Mouse (Mus musculus) layer of hippocampus, adult 9-11 months (tissue): ENCODE data around the gene Gm20388.

ENCODE experiments used
- DNase-seq: peaks from one replicate; pipeline ENCODE4 v3.0.0; 2022

The Gm20388 gene

DNA sequence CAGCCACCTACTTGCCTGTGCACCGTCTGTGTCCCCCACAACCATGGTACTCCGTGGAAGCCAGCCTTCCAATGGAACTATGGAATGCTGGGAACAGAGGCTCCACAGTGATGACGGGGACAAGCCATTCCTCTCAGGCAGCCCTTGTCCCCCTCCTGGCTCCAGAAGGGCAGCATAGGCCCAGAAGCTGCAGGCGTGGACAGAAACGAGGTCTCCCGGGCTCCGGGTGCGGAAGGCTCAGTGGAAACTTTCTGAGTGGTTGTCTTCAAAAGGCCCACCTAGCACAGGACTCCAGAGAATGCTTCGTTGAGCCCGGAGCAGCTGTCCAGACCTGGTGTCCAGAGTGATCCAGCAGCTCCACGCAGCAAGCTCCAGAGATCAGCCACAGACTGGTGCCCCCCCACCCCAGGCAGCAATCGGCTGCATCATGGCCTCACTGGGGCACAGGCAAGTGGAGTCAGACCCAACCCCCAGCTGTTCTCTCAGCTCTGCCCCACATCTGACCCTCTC, 1633.7 kb downstream of the Gm20388 start, which contains the start of gene 1700018B08Rik:
Gene 1700018B08Rik, minus strand, starts transcription at position 45 of the 510 bp plus-strand sequence.
- no peak for DNase-seq

- no peak for DNase-seq
These were observed 1634.3 kb downstream of the Gm20388 start for GRCm38 (mm10) chr8:121544936-121545335.

DNA sequence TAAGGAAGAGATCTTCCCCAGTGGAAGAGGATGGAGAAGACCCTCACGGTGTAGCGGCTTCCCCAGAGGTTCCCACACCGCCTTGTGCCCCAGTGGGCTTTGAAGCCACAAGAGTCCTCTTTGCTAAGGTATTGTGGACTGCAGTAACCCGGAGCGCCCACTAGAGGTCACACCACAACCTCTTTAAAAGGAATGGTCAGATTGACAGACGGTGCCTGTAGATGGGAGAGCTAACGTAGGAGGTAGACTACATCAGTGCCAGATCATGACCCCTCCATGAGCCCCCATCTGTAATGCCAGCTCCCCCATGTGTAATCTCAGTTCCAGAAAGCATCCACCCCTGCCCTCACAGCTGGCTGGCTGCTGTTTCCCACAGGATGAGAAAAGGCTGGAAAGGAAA, 1636.5 kb downstream of the Gm20388 start:
- peak; percentile 53 for DNase-seq

DNA sequence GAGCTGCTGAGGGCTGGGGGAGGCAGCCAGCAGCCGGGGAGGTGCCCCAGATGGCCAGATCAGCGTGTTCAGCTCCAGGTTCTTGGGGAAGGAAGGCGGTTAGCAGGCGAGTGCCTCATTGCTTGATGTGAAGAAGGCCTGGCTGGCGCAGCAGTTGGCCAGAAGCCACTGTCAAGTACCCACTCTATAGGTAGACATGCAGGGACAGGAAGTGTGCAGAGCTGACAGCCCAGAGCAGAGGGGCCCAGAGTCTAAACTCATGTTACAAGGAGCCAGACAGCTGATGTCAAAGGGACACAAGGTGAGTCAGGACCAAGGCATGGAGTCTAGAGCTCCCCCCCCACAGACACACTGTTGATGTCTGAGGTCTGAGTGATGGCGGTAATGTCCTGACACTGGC, 1639.4 kb downstream of the Gm20388 start:
- DNase-seq: no peak

GRCm38 (mm10) chr8:121551065-121551985, 1640.7 kb downstream of the Gm20388 start:
- DNase-seq: no peak

GRCm38 (mm10) chr8:121552506-121552905, 1641.9 kb downstream of the Gm20388 start:
- DNase-seq: no peak

- DNase-seq: no peak
These were observed 1643.3 kb downstream of the Gm20388 start for GRCm38 (mm10) chr8:121553831-121554475.

DNA sequence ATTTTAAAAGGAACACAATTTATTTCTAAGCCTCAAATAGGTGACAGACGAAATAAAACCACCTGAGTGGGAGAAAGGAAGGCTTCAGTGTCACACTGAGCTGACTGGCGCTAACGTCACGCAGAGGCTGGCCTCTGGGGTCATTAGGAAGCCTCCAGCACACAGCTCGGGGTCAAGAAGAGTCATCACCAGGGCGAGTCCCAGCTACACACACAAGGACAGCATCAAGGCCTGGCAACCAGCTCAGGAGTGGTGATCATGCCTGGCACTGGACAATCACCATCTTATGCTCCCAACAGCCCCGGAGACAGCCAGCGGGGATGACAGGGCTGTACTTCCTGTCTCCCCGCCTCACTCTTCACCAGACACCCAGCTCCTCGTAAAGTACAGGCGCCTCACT, 1647.1 kb downstream of the Gm20388 start:
- no peak for DNase-seq

DNA sequence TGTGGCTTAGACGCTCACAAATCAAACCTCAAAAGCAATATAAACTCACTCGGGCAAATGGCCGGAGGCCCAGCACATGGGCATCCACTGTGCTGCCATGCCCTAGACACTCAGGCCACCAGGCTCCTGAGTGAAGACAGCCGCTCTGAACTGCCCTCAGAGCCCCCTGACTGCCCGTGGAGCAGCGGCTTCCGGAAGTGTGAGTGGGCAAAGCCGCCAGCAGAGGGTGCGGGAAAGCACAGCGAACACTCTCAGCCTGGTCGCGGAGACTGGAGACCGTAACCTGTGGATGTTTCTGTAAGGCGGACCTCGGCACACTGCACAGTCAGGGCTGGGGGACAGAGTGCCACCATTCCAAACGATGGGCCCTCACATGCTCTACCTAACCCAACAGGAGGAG, 1647.9 kb downstream of the Gm20388 start:
- DNase-seq: no peak

- no peak for DNase-seq
These were observed 1649.2 kb downstream of the Gm20388 start for GRCm38 (mm10) chr8:121559801-121560200.

DNA sequence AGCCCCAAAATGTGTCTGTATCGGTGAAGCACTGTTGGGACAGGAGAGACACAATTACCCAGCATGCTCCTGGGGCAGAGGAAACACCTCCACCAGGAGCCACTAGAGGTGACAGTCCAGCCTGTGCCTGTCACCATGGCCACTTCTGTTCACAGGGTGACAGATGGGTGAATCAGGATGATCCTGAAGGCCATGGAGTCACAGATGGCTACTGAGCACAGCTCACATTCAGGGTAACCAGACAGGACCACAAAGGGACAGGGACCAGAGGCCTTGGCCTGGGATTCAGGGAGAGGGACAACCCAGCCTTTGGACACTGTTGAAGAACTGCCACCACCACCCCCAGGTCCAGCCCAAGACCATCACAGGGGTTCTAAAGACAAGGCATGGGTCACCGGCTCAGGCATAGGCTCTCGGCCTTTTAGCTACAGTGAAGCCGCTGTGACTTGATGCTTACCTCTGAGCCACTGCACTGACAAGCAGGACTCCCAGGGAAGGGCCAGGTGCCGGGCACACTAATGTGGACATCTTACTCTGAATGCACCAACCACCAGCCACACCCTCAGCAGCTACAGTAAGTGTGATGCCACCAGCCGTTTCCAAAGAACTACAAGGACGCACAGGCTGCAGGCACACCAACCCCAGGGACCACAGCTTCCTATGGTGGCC, 1649.9 kb downstream of the Gm20388 start:
- no peak for DNase-seq

DNA sequence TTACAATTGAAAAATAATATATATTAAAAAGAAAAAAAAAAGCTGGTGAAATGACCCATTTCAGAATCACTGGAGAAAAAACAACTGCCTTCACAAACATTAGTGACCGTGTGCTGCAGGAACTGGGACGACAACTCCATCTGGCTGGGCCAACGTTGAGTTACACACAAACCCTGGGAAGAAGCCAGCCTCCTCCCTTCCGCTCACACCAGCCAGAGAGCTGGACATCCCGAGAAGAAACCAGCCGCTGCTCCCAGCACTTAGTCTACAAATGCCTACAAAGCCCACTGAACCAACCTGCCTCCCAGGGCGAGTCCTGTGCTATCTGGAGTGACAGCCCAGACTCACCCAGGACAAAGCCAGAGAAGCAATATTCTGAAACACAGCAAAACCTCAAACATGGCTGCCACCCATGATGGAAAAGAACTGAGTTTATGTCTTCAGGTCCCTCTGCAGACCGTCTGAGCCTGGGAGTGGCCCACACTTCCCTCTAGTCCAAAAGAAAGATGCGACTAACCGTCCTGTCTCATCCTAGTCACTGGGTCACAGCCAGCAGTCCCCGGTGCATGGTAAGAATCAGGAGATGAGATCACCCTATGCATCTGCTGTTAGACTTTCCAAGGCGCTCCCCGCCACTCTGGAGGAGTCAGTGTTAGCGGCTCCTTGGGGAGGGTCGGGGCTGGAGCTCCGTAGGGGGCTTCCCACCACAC, 1651.2 kb downstream of the Gm20388 start:
- no peak for DNase-seq

- no peak for DNase-seq
These were observed 1652.3 kb downstream of the Gm20388 start for GRCm38 (mm10) chr8:121562941-121563351.

DNA sequence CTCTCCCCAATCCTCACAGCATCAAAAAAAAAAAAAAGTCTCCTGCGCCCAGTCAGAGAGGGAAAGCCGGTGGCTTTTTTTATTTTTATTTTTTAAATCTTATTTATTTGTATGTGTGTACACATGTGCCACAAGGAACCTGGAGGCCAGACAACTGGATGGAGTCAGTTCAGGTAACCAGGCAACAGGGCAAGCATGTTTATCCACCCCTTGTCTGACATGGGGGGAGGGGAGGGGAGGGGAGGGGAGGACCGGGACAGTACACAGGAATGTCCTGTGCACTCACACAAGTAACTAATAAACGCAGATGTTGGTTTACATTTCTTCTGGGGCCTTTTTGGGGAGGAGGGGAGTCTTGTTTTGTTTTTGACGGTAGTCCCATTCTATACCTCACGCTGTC, 1653.1 kb downstream of the Gm20388 start:
- DNase-seq: no peak

- DNase-seq: no peak
These were observed 1657.7 kb downstream of the Gm20388 start for GRCm38 (mm10) chr8:121568321-121568720.

DNA sequence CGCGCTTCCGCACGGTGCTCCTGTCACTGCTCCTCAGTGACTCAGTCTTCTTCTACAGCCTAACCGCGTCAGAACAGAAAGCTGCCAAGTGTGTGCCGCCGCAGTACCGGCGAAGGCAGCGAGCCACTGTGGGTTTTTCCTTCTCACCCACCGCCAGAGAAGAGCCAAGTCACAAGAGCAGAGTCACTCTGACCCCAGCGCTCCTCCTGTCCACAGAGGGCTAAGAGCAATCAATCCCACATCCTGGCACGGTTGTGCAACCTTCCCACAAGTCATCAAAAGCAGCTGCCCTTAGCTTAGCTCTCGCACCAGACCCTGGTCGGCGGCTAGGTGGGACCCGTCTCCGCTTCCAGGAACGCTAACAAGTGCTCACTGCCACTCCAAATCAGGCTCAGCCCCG, 1659.7 kb downstream of the Gm20388 start:
- DNase-seq: no peak

DNA sequence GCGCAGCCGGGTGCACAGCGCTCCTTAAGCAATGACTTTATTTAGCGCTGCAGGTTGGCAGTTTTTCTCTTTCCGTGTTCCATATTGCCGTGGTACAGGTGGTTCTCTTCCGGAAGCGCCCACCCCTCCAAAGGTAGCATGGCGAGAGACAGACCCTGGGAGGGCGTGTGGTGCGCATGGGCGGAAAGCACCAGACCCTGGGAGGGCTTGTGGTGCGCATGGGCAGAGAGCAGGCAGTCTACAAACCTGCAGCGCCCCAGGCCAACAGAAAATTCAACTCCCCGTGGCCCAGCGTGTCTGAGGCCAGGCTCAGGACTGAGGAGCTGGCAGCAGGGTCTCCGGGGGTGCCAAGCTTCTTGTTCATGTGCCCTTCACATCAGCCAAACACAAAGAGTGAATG, 1660.2 kb downstream of the Gm20388 start:
- DNase-seq: no peak

GRCm38 (mm10) chr8:121572121-121572520, 1661.5 kb downstream of the Gm20388 start:
- no peak for DNase-seq

DNA sequence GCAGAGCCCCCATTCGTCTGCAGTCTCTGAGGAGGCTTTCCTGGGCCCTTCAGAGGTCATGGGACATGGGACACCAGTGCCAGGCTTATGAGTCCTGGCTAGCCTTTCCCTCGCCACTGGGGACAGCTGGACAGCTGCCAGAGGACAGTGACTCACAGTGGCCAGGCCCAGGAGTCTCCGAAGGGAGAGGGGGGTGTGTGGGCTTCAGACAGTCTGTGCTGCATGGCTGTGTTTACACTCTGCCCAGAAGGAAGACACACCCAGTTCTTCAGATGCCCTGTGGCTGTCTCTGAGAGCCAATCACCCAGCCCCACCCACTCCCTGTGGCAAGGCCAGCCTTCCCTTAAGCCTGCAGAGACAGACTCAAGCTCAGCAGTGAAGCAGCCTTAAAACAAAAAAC, 1662.6 kb downstream of the Gm20388 start:
- DNase-seq: peak; percentile 61

GRCm38 (mm10) chr8:121575661-121576060, 1665.0 kb downstream of the Gm20388 start:
- no peak for DNase-seq

DNA sequence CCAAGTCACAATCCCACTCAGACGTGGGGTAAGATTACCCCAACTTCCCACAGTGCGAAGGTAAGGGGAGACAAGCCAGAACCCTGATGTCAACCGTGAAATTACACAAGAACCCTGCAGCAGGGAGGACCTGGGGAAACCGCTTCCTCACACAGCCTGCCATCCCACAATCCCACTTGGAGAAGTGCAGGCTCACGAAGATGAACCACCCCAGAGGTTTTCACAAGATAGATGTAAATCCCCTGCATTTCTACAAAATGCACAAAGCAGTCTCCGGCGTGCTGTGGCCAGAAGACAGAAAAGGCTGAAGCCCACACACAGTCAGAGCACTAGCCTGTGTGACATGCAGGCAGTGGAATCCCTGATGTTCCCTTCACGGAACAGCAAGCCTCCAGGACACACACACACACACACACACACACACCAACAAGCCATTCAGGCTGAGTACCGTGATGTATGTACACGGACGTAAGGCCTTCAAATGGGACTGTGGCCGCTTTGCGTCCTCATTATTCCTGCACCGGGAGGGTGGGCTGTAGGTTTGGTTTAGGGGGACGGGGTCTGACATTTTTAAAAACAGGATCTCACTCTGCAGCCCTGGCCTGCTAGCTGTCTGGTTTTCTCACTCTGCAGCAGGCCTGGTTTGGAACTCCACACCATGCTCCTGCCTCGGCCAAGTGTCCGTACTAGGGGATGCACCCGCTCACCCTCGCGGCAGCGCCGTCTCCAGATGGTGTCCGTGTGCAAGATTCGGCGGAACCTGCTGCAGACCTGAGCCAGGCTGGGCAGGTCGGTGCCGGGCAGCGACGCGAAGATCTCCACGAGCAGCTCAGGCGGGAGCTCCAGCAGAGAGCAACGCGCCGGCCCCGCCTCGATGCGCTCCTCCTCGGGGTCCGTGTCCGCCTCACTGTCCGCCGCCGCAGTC, 1667.4 kb downstream of the Gm20388 start:
- no peak for DNase-seq
